Mouse (Mus musculus) kidney, adult 8-10 months (tissue): ENCODE measurements around the gene Pnpla3.

Experiments used
- DNase-seq, 2 experiments: peaks; one replicate each; pipeline ENCODE4 v3.0.0; 2022

Gene Pnpla3

GRCm38 (mm10) chr15:84182000-84182399 is 14.4 kb downstream of the Pnpla3 start:
- no peak for DNase-seq

DNA sequence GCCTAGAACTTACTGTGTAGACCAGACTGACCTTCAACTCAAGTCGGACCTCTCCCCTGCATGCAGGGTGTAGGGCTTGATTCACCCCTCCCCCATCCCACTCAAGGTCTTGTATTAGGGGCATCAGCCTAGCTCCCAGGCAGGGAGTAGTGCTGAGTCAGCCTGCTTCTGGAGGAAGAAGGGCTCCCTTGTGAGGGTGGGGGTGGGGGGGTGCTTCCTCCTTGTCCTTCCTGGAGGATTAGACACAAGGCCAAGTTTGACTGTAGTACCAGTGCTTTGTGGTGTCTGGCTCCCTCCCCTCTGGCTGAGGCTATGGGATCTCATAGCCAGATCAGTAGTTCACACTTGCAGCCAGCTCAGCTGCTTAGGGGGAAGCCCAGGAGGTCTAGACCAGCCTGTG is 16.3 kb downstream of the Pnpla3 start:
- DNase-seq = no peak

DNA sequence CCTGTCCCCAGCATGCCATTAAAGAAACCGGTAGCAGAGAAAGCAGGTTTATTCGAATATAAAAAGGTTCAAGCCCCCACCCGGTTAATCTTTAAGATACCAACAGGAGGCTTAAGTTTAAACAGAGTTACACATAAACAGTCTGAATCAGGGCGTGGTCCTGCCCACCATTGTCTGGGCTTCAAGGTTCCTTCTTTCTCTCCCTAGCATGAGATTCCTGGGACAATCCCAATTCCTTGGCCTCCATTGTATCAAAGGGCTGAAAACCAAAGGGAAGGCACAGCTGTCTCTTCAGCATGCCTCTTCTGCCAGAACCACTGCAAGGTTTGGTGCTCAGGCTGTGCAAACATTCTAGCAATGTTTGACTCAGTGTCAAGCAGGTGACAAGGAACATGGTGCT is 18.6 kb downstream of the Pnpla3 start:
- DNase-seq = no peak

- DNase-seq = no peak
These were observed 21.4 kb downstream of the Pnpla3 start for GRCm38 (mm10) chr15:84188887-84189530.

- DNase-seq = no peak
These were observed 22.2 kb downstream of the Pnpla3 start for GRCm38 (mm10) chr15:84189881-84190280.

DNA sequence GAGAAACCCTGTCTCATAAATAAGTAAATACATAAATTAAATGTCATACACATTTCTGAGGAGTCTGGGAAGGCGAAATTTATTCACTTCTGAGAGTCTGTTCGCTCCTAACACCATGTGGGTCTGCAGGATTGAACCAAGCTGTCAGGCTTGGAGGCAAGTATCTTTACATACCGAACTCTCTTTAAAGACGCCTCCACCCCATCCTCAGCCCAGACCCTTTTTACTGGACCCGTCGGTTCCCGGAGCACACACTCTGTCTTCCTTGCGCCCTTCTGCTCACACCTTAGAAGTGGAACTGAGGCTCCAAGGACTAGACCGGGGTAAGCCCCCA is 24.1 kb downstream of the Pnpla3 start:
- DNase-seq = no peak

GRCm38 (mm10) chr15:84192058-84192791 is 24.6 kb downstream of the Pnpla3 start, which contains the start of gene Samm50:
TSS of gene Samm50 (plus strand) at chr15:84192241.
- DNase-seq = peak; percentile 91 to 93

- no peak for DNase-seq
These were observed 29.0 kb downstream of the Pnpla3 start for GRCm38 (mm10) chr15:84196486-84197165.

- DNase-seq = no peak
These were observed 39.7 kb downstream of the Pnpla3 start for GRCm38 (mm10) chr15:84207327-84207726.

DNA sequence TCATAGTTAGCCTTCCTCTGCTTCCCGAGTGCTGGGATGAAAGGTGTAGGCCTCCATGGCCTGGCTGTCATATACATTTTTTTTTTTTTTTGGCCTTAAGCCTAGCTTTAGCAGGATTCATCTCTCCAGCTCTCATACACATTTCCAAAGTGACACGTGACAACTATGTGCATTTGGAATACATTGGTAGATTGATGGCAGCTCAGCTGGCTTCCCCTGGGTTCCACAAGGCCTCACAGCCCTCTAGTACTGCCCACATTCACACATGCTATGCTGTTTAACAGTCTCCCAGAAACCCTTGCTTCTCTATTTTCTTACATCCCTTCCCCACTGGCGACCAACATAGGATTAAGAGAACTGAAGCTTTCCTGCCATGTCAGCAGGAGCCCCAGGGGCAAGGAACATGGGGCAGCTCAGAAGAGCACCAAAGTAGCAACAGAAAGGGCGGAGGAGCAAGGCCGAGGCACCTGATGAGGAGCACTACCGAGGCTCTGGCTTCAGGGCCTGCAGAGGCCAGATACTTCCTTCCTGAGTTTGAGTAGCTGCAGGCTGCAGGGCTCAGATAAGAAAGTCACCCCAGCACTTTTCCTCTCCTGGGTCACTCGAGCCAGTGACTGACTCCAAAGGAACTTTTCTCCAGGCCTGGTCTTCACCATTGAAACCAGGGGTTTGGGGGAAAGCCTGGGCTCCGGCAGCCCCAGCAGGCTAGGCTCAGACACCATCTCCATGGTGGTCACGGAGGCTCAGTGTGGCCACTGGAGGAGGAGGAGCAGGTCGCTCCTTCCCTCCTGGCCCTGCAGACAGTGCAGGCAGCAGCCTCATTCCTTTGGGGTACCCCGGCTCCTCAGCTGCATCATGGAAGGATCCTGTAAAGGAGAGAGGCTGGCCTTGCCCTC is 42.1 kb downstream of the Pnpla3 start:
- no peak for DNase-seq

GRCm38 (mm10) chr15:84210461-84210860 is 42.8 kb downstream of the Pnpla3 start:
- no peak for DNase-seq

GRCm38 (mm10) chr15:84210941-84211340 is 43.3 kb downstream of the Pnpla3 start:
- no peak for DNase-seq

GRCm38 (mm10) chr15:84211564-84211963 is 43.9 kb downstream of the Pnpla3 start:
- DNase-seq = no peak

DNA sequence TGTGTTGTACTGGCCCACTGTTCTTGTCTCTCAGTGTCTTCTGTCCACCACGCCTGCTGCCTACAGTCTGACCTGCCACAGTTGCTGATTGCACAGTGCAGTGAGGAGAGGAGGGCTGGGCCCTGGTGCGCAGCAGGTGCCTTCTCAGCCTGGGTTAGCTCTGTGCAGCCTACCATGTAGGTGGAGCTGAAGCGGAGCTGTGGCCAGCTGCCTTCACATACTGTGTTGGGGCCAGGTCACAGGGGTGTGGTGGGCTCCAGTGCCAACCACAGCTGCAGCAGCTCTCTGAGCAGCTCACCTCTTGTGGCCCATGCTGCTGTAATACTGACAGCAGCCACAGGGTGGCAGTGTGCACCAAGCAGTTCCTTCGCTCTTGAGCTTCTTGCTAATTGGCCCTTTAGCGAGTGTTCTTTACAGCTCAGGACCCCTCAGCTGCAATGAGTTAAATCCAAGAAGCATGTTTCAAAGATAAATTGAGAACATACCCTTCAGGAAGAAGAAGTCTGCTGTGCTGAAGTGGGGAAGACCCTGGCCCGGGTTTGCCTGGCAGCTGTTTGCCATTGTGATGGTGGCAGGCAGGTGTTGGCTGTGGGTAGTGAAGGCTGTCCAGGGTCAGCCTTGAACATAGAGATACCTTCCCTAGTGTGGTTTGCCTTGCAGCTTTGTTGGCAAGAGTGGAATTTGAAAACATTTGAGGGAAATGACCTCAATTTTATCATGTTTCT is 44.6 kb downstream of the Pnpla3 start:
- peak; percentile 70 to 89 for DNase-seq

DNA sequence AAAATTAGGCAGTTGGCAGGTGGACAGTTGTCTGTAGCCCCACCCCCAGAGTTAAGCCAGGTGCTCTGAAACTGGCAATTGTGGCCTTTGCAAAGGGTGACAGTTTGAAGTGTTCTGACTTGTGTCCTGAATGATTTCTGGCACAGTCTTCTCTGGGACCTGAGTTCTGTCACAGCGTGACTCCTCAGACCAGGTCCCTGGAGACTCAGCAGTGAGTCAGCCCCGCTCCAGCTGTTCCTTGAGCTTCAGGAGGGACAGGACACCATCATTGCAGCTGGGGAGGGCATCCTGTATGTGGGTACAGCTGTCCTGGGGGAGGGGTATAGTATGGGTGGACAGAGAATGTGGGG is 45.1 kb downstream of the Pnpla3 start:
- no peak for DNase-seq

- DNase-seq = no peak
These were observed 45.6 kb downstream of the Pnpla3 start for GRCm38 (mm10) chr15:84213162-84213739.

DNA sequence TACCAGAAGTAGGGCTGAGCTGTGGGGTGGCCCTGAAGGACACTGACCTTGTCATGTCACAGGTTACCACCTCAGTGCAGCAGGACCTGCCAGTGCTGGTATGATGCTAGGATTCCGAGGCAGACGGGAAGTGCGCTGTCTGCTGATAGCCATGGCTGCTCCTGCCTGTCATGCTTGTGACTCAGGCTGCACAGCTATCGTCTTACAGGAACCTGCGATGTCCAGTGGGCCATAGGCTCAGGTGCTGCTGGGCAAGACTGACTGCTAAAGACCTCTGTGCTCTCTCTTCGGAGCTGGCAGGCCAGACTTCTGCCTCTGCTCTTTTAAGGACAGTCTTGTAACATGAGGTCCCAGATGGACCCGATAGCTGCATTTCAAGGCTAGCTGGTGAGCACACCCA is 46.8 kb downstream of the Pnpla3 start:
- DNase-seq = no peak

- no peak for DNase-seq
These were observed 47.6 kb downstream of the Pnpla3 start for GRCm38 (mm10) chr15:84215273-84215672.

- no peak for DNase-seq
These were observed 48.4 kb downstream of the Pnpla3 start for GRCm38 (mm10) chr15:84216026-84216425.

DNA sequence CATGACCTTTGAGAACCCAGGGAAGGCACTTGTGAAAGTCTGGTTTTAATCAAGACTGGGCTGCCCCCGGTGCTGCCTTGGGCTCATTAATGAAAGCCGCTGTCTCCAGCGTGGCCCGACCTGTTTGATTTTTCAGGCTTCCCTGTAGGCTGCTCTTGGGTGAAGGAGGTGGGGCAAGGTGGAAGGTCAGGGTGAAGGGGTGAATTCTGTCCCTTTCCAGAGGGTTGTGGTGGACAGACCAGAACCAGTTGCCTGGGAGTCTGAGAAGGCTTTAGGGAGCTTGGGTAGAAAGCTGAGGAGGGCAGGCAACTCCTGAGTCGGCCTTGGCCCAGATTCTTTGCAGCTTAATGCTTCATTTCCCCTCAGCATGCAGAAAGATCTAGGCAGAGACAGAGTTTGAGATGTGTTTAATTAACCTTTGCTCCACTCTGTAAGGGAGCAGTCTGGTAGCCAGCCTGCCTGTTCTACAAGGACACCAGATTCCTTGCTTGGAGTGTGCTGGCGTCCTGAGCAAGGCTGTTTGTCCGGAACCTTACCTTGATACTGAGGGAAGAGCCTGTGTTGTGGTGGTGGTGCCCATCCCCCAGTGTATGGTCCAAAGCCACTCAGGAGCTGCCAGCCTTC is 48.9 kb downstream of the Pnpla3 start:
- peak; percentile 67 to 76 for DNase-seq

- DNase-seq = no peak
These were observed 50.5 kb downstream of the Pnpla3 start for GRCm38 (mm10) chr15:84217969-84218782.
